Mouse (Mus musculus) myocyte (in vitro differentiated cells): ENCODE measurements around the gene Tpp1.

Experiments
- CEBPB ChIP-seq: IDR thresholded peaks from 2 replicates; pipeline ENCODE4 v1.6.1; 2011; ENCODE audit warnings: mild to moderate bottlenecking, moderate library complexity; ENCODE audit not compliant: poor library complexity, insufficient read depth, severe bottlenecking
- MAX ChIP-seq: IDR thresholded peaks from one replicate; pipeline ENCODE4 v1.6.1; 2011; ENCODE audit warnings: low read depth, mild to moderate bottlenecking, control low read depth
- MYOD1 ChIP-seq, 3 experiments: IDR thresholded peaks; one replicate each; pipeline ENCODE4 v1.6.1; 2011; ENCODE audit warnings: control low read depth in 2 of 3, low read depth in 2 of 3, mild to moderate bottlenecking in 2 of 3, moderate library complexity in 1 of 3; ENCODE audit not compliant: insufficient read length in 2 of 3, control insufficient read depth in 1 of 3
- POLR2A ChIP-seq: IDR thresholded peaks from one replicate; pipeline ENCODE4 v1.6.1; 2011; ENCODE audit warnings: low read depth, mild to moderate bottlenecking, control low read depth, moderate library complexity; ENCODE audit not compliant: insufficient read length
- POLR2AphosphoS2 ChIP-seq: IDR thresholded peaks from one replicate; pipeline ENCODE4 v1.6.1; 2011; ENCODE audit warnings: low read depth, control low read depth; ENCODE audit not compliant: insufficient read length
- TCF12 ChIP-seq: IDR thresholded peaks from one replicate; pipeline ENCODE4 v1.6.1; 2011; ENCODE audit warnings: mild to moderate bottlenecking, control low read depth; ENCODE audit not compliant: poor library complexity, insufficient read depth, severe bottlenecking
- USF1 ChIP-seq: IDR thresholded peaks from one replicate; pipeline ENCODE4 v1.6.1; 2011; ENCODE audit warnings: low read depth, mild to moderate bottlenecking, control low read depth, moderate library complexity

DNA sequence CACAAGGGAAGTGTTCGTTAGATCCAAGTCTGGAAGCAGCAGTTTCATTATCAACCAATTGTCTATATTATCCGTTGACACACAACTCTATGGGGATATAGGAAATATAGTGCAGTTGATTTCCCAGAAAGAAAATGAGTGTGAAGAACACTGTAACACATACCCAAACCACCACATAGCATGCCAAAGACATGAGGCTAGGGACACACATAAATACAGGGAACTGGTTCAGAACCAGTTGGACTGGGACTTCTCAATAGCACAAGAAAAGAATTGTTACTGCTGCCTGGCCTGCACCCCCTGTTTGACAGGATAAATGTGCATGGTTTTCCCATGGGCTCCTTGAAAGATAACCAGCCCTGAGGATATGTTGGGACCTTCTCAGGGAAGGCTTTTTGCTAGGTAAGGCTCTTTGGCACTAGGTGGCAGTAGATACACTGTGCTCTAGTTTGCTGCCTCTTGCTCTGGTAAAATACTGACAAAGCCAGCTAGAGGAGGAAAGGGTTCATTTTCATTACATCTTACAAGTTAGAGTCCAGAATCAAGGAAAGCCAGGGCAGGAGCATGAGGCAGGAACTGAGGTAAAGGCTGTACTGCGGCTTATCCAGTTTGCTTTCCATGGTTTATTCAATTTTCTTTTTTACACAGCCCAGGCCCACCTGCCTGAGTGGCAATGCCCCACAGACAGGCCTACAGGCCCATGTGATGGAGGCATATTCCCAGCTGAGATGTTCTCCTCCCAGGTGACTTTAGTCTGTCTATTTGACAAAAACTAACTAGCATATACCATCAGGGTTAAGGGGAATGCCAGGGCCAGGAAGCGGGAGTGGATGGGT lies 25.7 kb downstream of the Tpp1 start:
- TF ChIP-seq POLR2A (no peak), POLR2AphosphoS2 (no peak), CEBPB (no peak), MYOD1 (IDR thresholded peaks at IDR 0.05; ENCODE audit: control insufficient read depth in 1 of 3, insufficient read length in 2 of 3, low read depth in 2 of 3) (no peak), MAX (no peak), USF1 (no peak), TCF12 (no peak)
